In the genomic region with DNA sequence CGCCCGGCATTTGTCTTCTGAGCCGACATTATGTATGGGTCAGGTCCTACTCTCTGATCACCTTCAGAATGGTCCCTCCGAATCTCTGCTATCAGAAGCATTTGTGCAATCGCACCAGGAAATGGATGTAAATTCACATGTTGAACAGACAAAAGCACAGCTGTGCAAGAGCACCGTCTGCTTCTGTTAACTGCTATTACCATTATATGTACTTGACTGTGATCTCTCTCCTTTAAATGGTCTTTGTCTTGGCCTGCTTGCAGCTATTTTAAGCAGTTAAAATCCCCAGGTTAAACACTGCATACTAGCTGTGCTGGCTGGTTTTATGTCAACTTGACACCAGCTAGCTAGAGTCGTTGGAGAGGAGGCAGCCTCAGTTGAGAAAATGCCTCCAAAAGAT, we compare ENCODE assay signal across 25 mouse cellular contexts.
DNase-seq lines count a peak whose midpoint lies in the region; ATAC-seq and TF ChIP-seq lines count a peak whose summit lies in the region.
"Had no signal": no experiment of that assay in that cellular context is flagged by ENCODE, and none has a peak within 500 bp of the region (broad histone marks: within the 10 kb centered on the region; RNA-seq: fewer than 3 reads in every experiment).

No protein-coding gene starts in this region.

- no peaks in the 10 kb centered on the region for H3K9me3 ChIP-seq in hindbrain, embryonic 13.5 days
- no peaks in the 10 kb centered on the region for H3K9me3 ChIP-seq in hindbrain, embryonic 11.5 days (ENCODE audit: control insufficient read depth, low read length)
- no peaks in the 10 kb centered on the region for H3K9me3 ChIP-seq in forebrain, embryonic 16.5 days (ENCODE audit: control insufficient read depth, low read length)
- no peaks in the 10 kb centered on the region for H3K9me3 ChIP-seq in limb, embryonic 12.5 days
- H3K9me3 ChIP-seq: embryonic facial prominence, embryonic 15.5 days; limb, embryonic 13.5 days; lung, embryonic 15.5 days; midbrain, embryonic 12.5 days; stomach, embryonic 15.5 days had no signal

- no peak overlapping the region for H3K9ac ChIP-seq in hindbrain, embryonic 13.5 days
- H3K9ac ChIP-seq in hindbrain, embryonic 11.5 days (ENCODE audit: low read depth, low read length): no peak overlapping the region
- no peak overlapping the region for H3K9ac ChIP-seq in forebrain, embryonic 16.5 days (replicated peaks; ENCODE audit: low read depth, low read length)
- no peak overlapping the region for H3K9ac ChIP-seq in limb, embryonic 12.5 days (replicated peaks)
- H3K9ac ChIP-seq: embryonic facial prominence, embryonic 15.5 days; limb, embryonic 13.5 days; liver, embryonic 14.5 days; lung, embryonic 15.5 days; midbrain, embryonic 12.5 days; stomach, embryonic 15.5 days had no signal

- ATAC-seq in hindbrain, embryonic 13.5 days (ENCODE audit: low FRiP score): no peak
- ATAC-seq in hindbrain, embryonic 11.5 days (ENCODE audit: low FRiP score): no peak
- ATAC-seq in forebrain, embryonic 16.5 days: peak; percentile 28; the same call in 1 of the 2 replicates
- ATAC-seq in limb, embryonic 12.5 days (ENCODE audit: insufficient number of reproducible peaks, insufficient read depth, low FRiP score, low TSS enrichment, low read depth): no peak
- ATAC-seq: Patski had no signal

- peaks cover 35% of the 10 kb centered on the region for H3K4me1 ChIP-seq in hindbrain, embryonic 13.5 days (replicated peaks)
- no peaks in the 10 kb centered on the region for H3K4me1 ChIP-seq in hindbrain, embryonic 11.5 days (replicated peaks; ENCODE audit: control insufficient read depth, insufficient read depth, low read length)
- peaks cover 10% of the 10 kb centered on the region for H3K4me1 ChIP-seq in forebrain, embryonic 16.5 days (replicated peaks; ENCODE audit: control insufficient read depth, insufficient read depth, low read length)
- H3K4me1 ChIP-seq in limb, embryonic 12.5 days (replicated peaks): peaks cover 14% of the 10 kb centered on the region
- H3K4me1 ChIP-seq: lung, embryonic 15.5 days; midbrain, embryonic 12.5 days; stomach, embryonic 15.5 days had no signal

- DNase-seq in hindbrain, embryonic 11.5 days (ENCODE audit: low spot score): no peak
- peak; percentile 40 for DNase-seq in brain, embryonic 14.5 days (ENCODE audit: low read depth)
- no peak for DNase-seq in lung, postnatal 14 days
- DNase-seq in cerebellum, postnatal 4 days (ENCODE audit: low spot score in 2 of 2): no peak
- no peak for DNase-seq in kidney, adult 18-20 months
- DNase-seq: adrenal gland, postnatal 14 days; cerebellum, adult 11 months; cerebellum, postnatal 10 days; embryo, embryonic 11 days; gastrocnemius, adult 2 months; kidney, adult 11 months; kidney, postnatal 14 days; thymus, adult 18-20 months; thymus, postnatal 4 days had no signal

- peak overlapping the region; percentile 63 for H3K27ac ChIP-seq in hindbrain, embryonic 13.5 days
- H3K27ac ChIP-seq in hindbrain, embryonic 11.5 days (ENCODE audit: low read depth, low read length): no peak overlapping the region
- H3K27ac ChIP-seq in forebrain, embryonic 16.5 days (ENCODE audit: low read length): no peak overlapping the region
- H3K27ac ChIP-seq in limb, embryonic 12.5 days: 0 out of 2 replicates have a peak overlapping the region, but pooled peaks have one; percentile 32
- H3K27ac ChIP-seq: embryonic facial prominence, embryonic 15.5 days; limb, embryonic 13.5 days; liver, embryonic 14.5 days; lung, embryonic 15.5 days; midbrain, embryonic 12.5 days; stomach, embryonic 15.5 days had no signal

- no peak overlapping the region for H3K4me2 ChIP-seq in hindbrain, embryonic 13.5 days
- no peak overlapping the region for H3K4me2 ChIP-seq in hindbrain, embryonic 11.5 days (replicated peaks; ENCODE audit: low read depth, low read length)
- H3K4me2 ChIP-seq in forebrain, embryonic 16.5 days (ENCODE audit: low read length): no peak overlapping the region
- no peak overlapping the region for H3K4me2 ChIP-seq in limb, embryonic 12.5 days
- H3K4me2 ChIP-seq: embryonic facial prominence, embryonic 15.5 days; heart, embryonic 11.5 days; limb, embryonic 13.5 days; lung, embryonic 15.5 days; midbrain, embryonic 12.5 days; stomach, embryonic 15.5 days had no signal

- WGBS in hindbrain, embryonic 13.5 days: 57% methylated on average over 7 of the region's 7 CpGs
- 69% methylated on average over 7 of the region's 7 CpGs for WGBS in hindbrain, embryonic 11.5 days
- WGBS in forebrain, embryonic 16.5 days: 42% methylated on average over 7 of the region's 7 CpGs
- 43% methylated on average over 7 of the region's 7 CpGs for WGBS in limb, embryonic 12.5 days

- TF ChIP-seq CTCF in brain, embryonic 14.5 days (IDR thresholded peaks at IDR 0.05; ENCODE audit: borderline replicate concordance, extremely low read depth, insufficient read depth, insufficient read length): no peak

- H3K4me3 ChIP-seq in hindbrain, embryonic 13.5 days: no peak overlapping the region
- H3K4me3 ChIP-seq in hindbrain, embryonic 11.5 days (ENCODE audit: low read depth, low read length): no peak overlapping the region
- H3K4me3 ChIP-seq in forebrain, embryonic 16.5 days (replicated peaks; ENCODE audit: low read length): no peak overlapping the region
- H3K4me3 ChIP-seq in limb, embryonic 12.5 days (replicated peaks): no peak overlapping the region
- H3K4me3 ChIP-seq: embryonic facial prominence, embryonic 15.5 days; gastrocnemius, adult 2 months; limb, embryonic 13.5 days; lung, embryonic 15.5 days; midbrain, embryonic 12.5 days; stomach, embryonic 15.5 days had no signal

- H3K36me3 ChIP-seq in hindbrain, embryonic 13.5 days: no peaks in the 10 kb centered on the region; the same call in 1 of the 2 replicates
- no peaks in the 10 kb centered on the region for H3K36me3 ChIP-seq in hindbrain, embryonic 11.5 days (ENCODE audit: control insufficient read depth, insufficient read depth, low read length)
- H3K36me3 ChIP-seq in forebrain, embryonic 16.5 days (ENCODE audit: control insufficient read depth, insufficient read depth): no peaks in the 10 kb centered on the region
- peaks cover 4% of the 10 kb centered on the region; the same call in 1 of the 2 replicates for H3K36me3 ChIP-seq in limb, embryonic 12.5 days
- H3K36me3 ChIP-seq: lung, embryonic 15.5 days; midbrain, embryonic 12.5 days; stomach, embryonic 15.5 days had no signal

- no peak for TF ChIP-seq POLR2A in brain, embryonic 14.5 days (IDR thresholded peaks at IDR 0.05; ENCODE audit: borderline replicate concordance, extremely low read depth, insufficient read depth, insufficient read length, poor library complexity, severe bottlenecking)

- no peaks in the 10 kb centered on the region for H3K27me3 ChIP-seq in hindbrain, embryonic 13.5 days
- H3K27me3 ChIP-seq in hindbrain, embryonic 11.5 days (ENCODE audit: control insufficient read depth, insufficient read depth, low read length): no peaks in the 10 kb centered on the region
- no peaks in the 10 kb centered on the region for H3K27me3 ChIP-seq in forebrain, embryonic 16.5 days (replicated peaks; ENCODE audit: control insufficient read depth, insufficient read depth, low read length)
- no peaks in the 10 kb centered on the region for H3K27me3 ChIP-seq in limb, embryonic 12.5 days
- H3K27me3 ChIP-seq: embryonic facial prominence, embryonic 15.5 days; limb, embryonic 13.5 days; lung, embryonic 15.5 days; midbrain, embryonic 12.5 days; Patski; stomach, embryonic 15.5 days had no signal

Comparison
In these comparisons a context has a peak if more than half of its experiments do, and no peak if none do; other contexts are left out.
1. H3K27ac ChIP-seq: peak in hindbrain, embryonic 13.5 days (single experiment) and limb, embryonic 12.5 days (single experiment); none in hindbrain, embryonic 11.5 days (single experiment) and forebrain, embryonic 16.5 days (single experiment).